Mouse (Mus musculus): Measurements from ENCODE around the gene Col23a1. TPM values are rescaled to one million over a fixed set of nuclear protein-coding genes. Genes with fewer than 3 reads are reported as not detected.
"Not testable (repeated sequence)": the region's sequence is repeated elsewhere in the genome, so short reads cannot be mapped to it uniquely, and the experiment has no call there.

The Col23a1 gene
- polyA plus RNA-seq, 1 experiment from 2014 or later = 6.8 TPM

GRCm38 (mm10) chr11:51337585-51337984 lies 47.9 kb downstream of the Col23a1 start:
- Histone ChIP-seq H3K9ac (no peak overlapping the region), H3K4me1 (no peaks in the 10 kb centered on the region), H3K4me3 (replicated peaks) (no peak overlapping the region), H3K9me3 (no peaks in the 10 kb centered on the region), H3K27me3 (no peaks in the 10 kb centered on the region), H3K36me3 (replicated peaks) (no peaks in the 10 kb centered on the region), H3K27ac (no peak overlapping the region), H3K4me2 (no peak overlapping the region)
- 87% methylated on average over 6 of the region's 6 CpGs for WGBS
- ATAC-seq (ENCODE audit: low FRiP score) = no peak

- no peaks in the 10 kb centered on the region for H3K27me3 ChIP-seq
- H3K4me2 ChIP-seq = no peak overlapping the region
- no peaks in the 10 kb centered on the region for H3K4me1 ChIP-seq
- no peaks in the 10 kb centered on the region for H3K9me3 ChIP-seq
- H3K9ac ChIP-seq = no peak overlapping the region
- no peak overlapping the region for H3K27ac ChIP-seq
- no peak for ATAC-seq (ENCODE audit: low FRiP score)
- H3K36me3 ChIP-seq (replicated peaks) = no peaks in the 10 kb centered on the region
- H3K4me3 ChIP-seq (replicated peaks) = no peak overlapping the region
- 73% methylated on average over 7 of the region's 7 CpGs for WGBS
Observed at GRCm38 (mm10) chr11:51338416-51338815, 48.7 kb downstream of the Col23a1 start.

- Histone ChIP-seq H3K27me3 (no peaks in the 10 kb centered on the region), H3K4me1 (no peaks in the 10 kb centered on the region), H3K9ac (no peak overlapping the region), H3K4me2 (no peak overlapping the region), H3K27ac (no peak overlapping the region), H3K36me3 (replicated peaks) (no peaks in the 10 kb centered on the region), H3K4me3 (replicated peaks) (no peak overlapping the region), H3K9me3 (no peaks in the 10 kb centered on the region)
- no peak for ATAC-seq (ENCODE audit: low FRiP score)
- 69% methylated on average over 2 of the region's 2 CpGs for WGBS
Observed at GRCm38 (mm10) chr11:51341091-51341490, 51.4 kb downstream of the Col23a1 start.

- H3K27me3 ChIP-seq = no peaks in the 10 kb centered on the region
- H3K4me3 ChIP-seq (replicated peaks) = no peak overlapping the region
- ATAC-seq (ENCODE audit: low FRiP score) = no peak
- no peak overlapping the region for H3K27ac ChIP-seq
- no peaks in the 10 kb centered on the region for H3K9me3 ChIP-seq
- 94% methylated on average over 6 of the region's 6 CpGs for WGBS
- H3K9ac ChIP-seq = no peak overlapping the region
- no peak overlapping the region for H3K4me2 ChIP-seq
- H3K36me3 ChIP-seq (replicated peaks) = no peaks in the 10 kb centered on the region
- no peaks in the 10 kb centered on the region for H3K4me1 ChIP-seq
Observed at GRCm38 (mm10) chr11:51342776-51343175, 53.1 kb downstream of the Col23a1 start.

GRCm38 (mm10) chr11:51343312-51343711 lies 53.6 kb downstream of the Col23a1 start:
- no peak overlapping the region for H3K4me3 ChIP-seq (replicated peaks)
- no peak overlapping the region for H3K4me2 ChIP-seq
- WGBS = 86% methylated on average over 4 of the region's 4 CpGs
- no peak for ATAC-seq (ENCODE audit: low FRiP score)
- H3K27me3 ChIP-seq = no peaks in the 10 kb centered on the region
- no peaks in the 10 kb centered on the region for H3K9me3 ChIP-seq
- no peaks in the 10 kb centered on the region for H3K4me1 ChIP-seq
- H3K27ac ChIP-seq = no peak overlapping the region
- H3K9ac ChIP-seq = no peak overlapping the region
- H3K36me3 ChIP-seq (replicated peaks) = no peaks in the 10 kb centered on the region

- Histone ChIP-seq H3K4me2 (no peak overlapping the region), H3K4me1 (no peaks in the 10 kb centered on the region), H3K9me3 (no peaks in the 10 kb centered on the region), H3K9ac (no peak overlapping the region), H3K27ac (no peak overlapping the region), H3K4me3 (replicated peaks) (no peak overlapping the region), H3K36me3 (replicated peaks) (no peaks in the 10 kb centered on the region), H3K27me3 (no peaks in the 10 kb centered on the region)
- ATAC-seq (ENCODE audit: low FRiP score) = no peak
- WGBS = 89% methylated on average over 5 of the region's 5 CpGs
Observed at GRCm38 (mm10) chr11:51343728-51344289, 54.1 kb downstream of the Col23a1 start.

GRCm38 (mm10) chr11:51345481-51346465 lies 56.1 kb downstream of the Col23a1 start:
- no peaks in the 10 kb centered on the region for H3K36me3 ChIP-seq (replicated peaks)
- 86% methylated on average over 21 of the region's 21 CpGs for WGBS
- no peak overlapping the region for H3K9ac ChIP-seq
- no peak overlapping the region for H3K4me2 ChIP-seq
- no peak overlapping the region for H3K4me3 ChIP-seq (replicated peaks)
- no peaks in the 10 kb centered on the region for H3K9me3 ChIP-seq
- ATAC-seq (ENCODE audit: low FRiP score) = no peak
- H3K27ac ChIP-seq = no peak overlapping the region
- no peaks in the 10 kb centered on the region for H3K27me3 ChIP-seq
- no peaks in the 10 kb centered on the region for H3K4me1 ChIP-seq

DNA sequence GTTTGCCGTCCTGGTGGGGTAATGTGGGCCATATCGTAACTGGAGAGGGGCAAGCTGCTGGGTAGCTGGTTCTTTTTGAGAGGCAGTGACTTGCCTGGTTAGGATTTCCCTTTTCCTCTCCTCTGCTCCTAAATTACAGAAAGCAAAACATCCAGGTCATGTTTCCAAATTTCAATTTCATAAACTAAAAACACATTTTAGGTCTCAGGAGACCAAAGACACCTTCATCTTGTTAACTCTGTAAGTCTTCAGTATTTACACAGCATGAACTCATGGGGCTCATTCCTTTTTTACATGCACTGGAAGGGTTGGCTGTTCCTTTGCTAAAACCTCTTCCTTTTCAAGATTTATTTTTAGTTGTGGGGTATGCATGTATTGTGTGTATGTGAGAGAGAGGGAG lies 58.0 kb downstream of the Col23a1 start:
- H3K9ac ChIP-seq = no peak overlapping the region
- H3K9me3 ChIP-seq = no peaks in the 10 kb centered on the region
- WGBS = 77% methylated on average over 2 of the region's 2 CpGs
- no peak overlapping the region for H3K4me2 ChIP-seq
- no peaks in the 10 kb centered on the region for H3K4me1 ChIP-seq
- ATAC-seq (ENCODE audit: low FRiP score) = no peak
- H3K27ac ChIP-seq = no peak overlapping the region
- peaks cover 5% of the 10 kb centered on the region; the same call in 1 of the 2 replicates for H3K27me3 ChIP-seq
- H3K36me3 ChIP-seq (replicated peaks) = no peaks in the 10 kb centered on the region
- H3K4me3 ChIP-seq (replicated peaks) = no peak overlapping the region

GRCm38 (mm10) chr11:51349665-51350064 lies 59.9 kb downstream of the Col23a1 start:
- H3K9me3 ChIP-seq = no peaks in the 10 kb centered on the region
- H3K36me3 ChIP-seq (replicated peaks) = no peaks in the 10 kb centered on the region
- H3K4me2 ChIP-seq = no peak overlapping the region
- no peaks in the 10 kb centered on the region for H3K4me1 ChIP-seq
- no peak overlapping the region for H3K27ac ChIP-seq
- no peak for ATAC-seq (ENCODE audit: low FRiP score)
- H3K4me3 ChIP-seq (replicated peaks) = no peak overlapping the region
- no peak overlapping the region for H3K9ac ChIP-seq
- H3K27me3 ChIP-seq = peaks cover 5% of the 10 kb centered on the region; the same call in 1 of the 2 replicates

DNA sequence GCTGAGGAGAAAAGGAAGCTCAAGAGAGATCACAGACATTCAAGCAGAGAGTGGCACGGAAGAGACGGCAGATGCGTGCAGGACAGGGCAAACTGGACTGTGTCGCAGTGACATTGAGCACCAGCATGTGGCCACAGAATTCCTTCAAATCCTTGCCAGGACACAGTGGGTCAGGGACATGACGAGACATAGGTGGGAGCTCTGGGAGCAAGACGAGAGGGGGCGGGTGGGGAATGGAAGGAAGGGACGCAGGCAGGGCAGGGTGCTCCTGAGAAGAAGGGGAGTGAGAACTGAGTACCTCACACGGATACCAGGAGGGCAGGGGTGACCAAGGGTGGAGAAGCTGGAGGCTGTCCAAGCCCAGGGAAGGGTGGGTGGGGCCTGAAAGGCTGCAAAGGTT lies 61.4 kb downstream of the Col23a1 start:
- H3K27me3 ChIP-seq = peaks cover 5% of the 10 kb centered on the region; the same call in 1 of the 2 replicates
- no peak for ATAC-seq (ENCODE audit: low FRiP score)
- H3K9ac ChIP-seq = no peak overlapping the region
- 85% methylated on average over 9 of the region's 9 CpGs for WGBS
- no peak overlapping the region for H3K4me3 ChIP-seq (replicated peaks)
- H3K9me3 ChIP-seq = no peaks in the 10 kb centered on the region
- H3K27ac ChIP-seq = no peak overlapping the region
- H3K4me1 ChIP-seq = no peaks in the 10 kb centered on the region
- H3K4me2 ChIP-seq = no peak overlapping the region
- H3K36me3 ChIP-seq (replicated peaks) = no peaks in the 10 kb centered on the region

- no peak for ATAC-seq (ENCODE audit: low FRiP score)
- no peak overlapping the region for H3K4me2 ChIP-seq
- no peak overlapping the region for H3K4me3 ChIP-seq (replicated peaks)
- H3K9ac ChIP-seq = no peak overlapping the region
- WGBS = 76% methylated on average over 5 of the region's 5 CpGs
- H3K36me3 ChIP-seq (replicated peaks) = no peaks in the 10 kb centered on the region
- no peaks in the 10 kb centered on the region for H3K4me1 ChIP-seq
- H3K27ac ChIP-seq = no peak overlapping the region
- H3K9me3 ChIP-seq = no peaks in the 10 kb centered on the region
- peaks cover 5% of the 10 kb centered on the region; the same call in 1 of the 2 replicates for H3K27me3 ChIP-seq
Observed at GRCm38 (mm10) chr11:51351841-51352240, 62.1 kb downstream of the Col23a1 start.

DNA sequence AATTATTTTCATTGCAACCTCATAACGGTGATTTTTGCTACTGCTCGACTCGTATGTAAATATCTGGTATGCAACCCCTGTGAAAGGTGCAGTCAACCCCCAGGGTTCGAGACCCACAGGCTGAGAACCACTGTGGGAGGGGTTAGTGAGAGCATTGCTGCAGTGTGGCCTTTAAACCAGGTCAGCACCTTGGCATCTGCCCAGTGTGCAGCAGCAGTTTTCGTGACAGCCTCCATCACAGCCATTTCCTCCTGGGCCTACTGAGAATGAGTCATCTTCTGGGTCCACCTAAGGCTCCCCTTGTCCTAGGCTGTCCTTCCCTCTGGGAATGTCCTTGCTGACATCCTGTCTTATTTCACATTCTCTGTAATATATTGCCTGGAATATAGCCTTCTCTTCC lies 64.0 kb downstream of the Col23a1 start:
- WGBS = 81% methylated on average over 5 of the region's 5 CpGs
- Histone ChIP-seq H3K9me3 (no peaks in the 10 kb centered on the region), H3K9ac (no peak overlapping the region), H3K27ac (no peak overlapping the region), H3K4me3 (replicated peaks) (no peak overlapping the region), H3K36me3 (replicated peaks) (no peaks in the 10 kb centered on the region), H3K4me2 (no peak overlapping the region), H3K27me3 (peaks cover 5% of the 10 kb centered on the region; the same call in 1 of the 2 replicates), H3K4me1 (no peaks in the 10 kb centered on the region)
- no peak for ATAC-seq (ENCODE audit: low FRiP score)

- not testable (repeated sequence) for H3K9ac ChIP-seq; H3K27me3 ChIP-seq; H3K4me2 ChIP-seq; H3K36me3 ChIP-seq (replicated peaks); H3K9me3 ChIP-seq; ATAC-seq (ENCODE audit: low FRiP score); H3K27ac ChIP-seq; H3K4me1 ChIP-seq; H3K4me3 ChIP-seq (replicated peaks)
- 93% methylated on average over 9 of the region's 9 CpGs for WGBS
Observed at GRCm38 (mm10) chr11:51358981-51359380, 69.3 kb downstream of the Col23a1 start.
